Mouse (Mus musculus): ENCODE results near the gene Cyp2g1.
"Not testable (repeated sequence)": the region's sequence is repeated elsewhere in the genome, so short reads cannot be mapped to it uniquely, and the experiment has no call there.

The Cyp2g1 gene

GRCm38 (mm10) chr7:26808592-26808991, at the start of gene Cyp2g1:
Gene Cyp2g1 (plus strand): TSS chr7:26808892.
- no peak for DNase-seq (ENCODE audit: low read depth, low spot score)

DNA sequence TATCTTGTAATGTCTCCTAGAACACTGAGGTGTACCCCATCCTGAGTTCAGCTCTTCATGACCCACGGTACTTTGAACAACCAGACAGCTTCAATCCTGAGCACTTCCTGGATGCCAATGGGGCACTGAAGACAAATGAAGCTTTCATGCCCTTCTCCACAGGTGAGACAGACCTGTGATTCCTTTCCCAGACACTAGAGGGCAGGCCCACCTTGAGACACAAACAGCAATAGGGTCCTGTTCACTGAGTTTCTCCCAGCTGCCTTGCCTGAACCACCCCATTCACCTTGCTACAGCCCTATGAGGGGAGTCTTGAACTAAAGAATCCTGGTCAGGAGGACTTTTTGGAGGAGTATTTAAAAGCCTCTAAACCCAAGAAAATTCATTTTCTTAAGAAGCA, 41.6 kb upstream of the Cyp2g1 start:
- DNase-seq (ENCODE audit: low read depth, low spot score) = no peak

- no peak for DNase-seq (ENCODE audit: low read depth, low spot score)
Measured at GRCm38 (mm10) chr7:26769881-26770470, 38.7 kb upstream of the Cyp2g1 start.

- no peak for DNase-seq (ENCODE audit: low read depth, low spot score)
Measured at GRCm38 (mm10) chr7:26772866-26773586, 35.7 kb upstream of the Cyp2g1 start.

DNA sequence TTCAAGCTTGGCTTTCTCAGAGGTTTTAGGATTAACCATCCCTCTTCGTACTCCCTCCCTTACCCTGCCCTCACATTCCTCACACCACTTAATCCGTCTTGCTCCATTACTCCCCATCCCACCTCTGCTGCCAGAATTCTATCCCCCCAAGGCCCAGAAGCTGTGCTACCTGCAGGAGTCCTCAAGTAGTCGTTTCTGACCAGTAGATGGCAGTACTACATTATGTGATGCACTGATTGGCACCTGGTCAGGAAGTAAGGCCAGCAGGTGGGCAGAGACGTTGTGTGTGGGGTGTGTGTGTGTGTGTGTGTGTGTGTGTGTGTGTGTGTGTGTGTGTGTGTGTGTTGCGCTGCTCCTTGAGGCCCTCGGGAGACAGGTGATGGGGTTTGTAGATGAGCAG, 32.8 kb upstream of the Cyp2g1 start:
- DNase-seq (ENCODE audit: low read depth, low spot score) = peak; percentile 39

- DNase-seq (ENCODE audit: low read depth, low spot score) = no peak
Measured at GRCm38 (mm10) chr7:26777806-26778205, 30.9 kb upstream of the Cyp2g1 start.

GRCm38 (mm10) chr7:26778474-26778873, 30.2 kb upstream of the Cyp2g1 start:
- DNase-seq (ENCODE audit: low read depth, low spot score) = no peak

DNA sequence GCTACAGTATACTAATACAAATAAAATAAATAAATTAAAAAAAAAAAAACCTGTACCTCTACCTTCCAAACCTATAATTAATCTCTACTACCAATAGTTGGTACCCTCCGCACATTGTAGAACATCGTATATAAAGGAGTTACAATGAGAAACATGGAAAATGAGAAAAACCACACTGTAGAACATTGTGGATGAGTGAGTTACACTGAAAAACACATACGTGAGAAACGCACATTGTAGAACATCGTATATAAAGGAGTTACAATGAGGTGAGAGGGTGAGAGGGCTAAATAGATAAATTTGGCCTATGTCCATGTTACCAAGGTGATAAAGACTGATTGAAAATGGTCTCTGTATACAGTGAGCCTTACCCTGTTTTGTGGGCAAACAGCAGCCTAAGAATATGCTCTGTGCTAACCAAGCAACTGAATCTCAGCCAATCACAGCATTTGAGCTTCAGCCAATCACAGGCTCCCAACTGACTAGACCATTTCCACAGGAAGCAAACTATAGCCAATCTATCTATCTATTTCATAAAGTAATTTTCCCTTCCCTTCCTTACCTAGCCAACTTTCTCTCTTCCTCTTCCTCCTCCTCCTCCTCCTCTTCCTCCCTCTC, 28.8 kb upstream of the Cyp2g1 start:
- no peak for DNase-seq (ENCODE audit: low read depth, low spot score)

DNA sequence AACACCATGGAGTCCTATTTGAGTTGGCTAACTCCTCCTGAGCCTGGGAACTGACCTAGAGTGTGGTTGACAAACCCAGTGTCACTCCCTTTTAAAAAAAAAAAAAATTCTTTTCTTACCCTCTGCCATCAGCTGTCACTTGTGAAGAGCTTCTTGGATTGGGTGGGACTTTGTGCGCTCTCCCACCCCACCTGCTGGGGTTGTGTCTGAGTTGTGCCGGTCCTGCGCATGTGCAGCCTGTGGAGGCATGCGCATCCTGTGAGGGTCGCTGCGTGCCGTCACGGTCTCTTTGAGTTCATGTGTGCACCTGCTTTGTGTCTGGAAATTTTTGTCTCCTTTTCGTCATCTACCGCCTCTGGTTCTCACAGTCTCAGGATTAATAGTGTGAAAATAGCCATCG, 28.2 kb upstream of the Cyp2g1 start:
- DNase-seq (ENCODE audit: low read depth, low spot score) = no peak

GRCm38 (mm10) chr7:26780998-26781766, 27.5 kb upstream of the Cyp2g1 start:
- no peak for DNase-seq (ENCODE audit: low read depth, low spot score)

- DNase-seq (ENCODE audit: low read depth, low spot score) = no peak
Measured at GRCm38 (mm10) chr7:26781767-26782131, 26.9 kb upstream of the Cyp2g1 start.

DNA sequence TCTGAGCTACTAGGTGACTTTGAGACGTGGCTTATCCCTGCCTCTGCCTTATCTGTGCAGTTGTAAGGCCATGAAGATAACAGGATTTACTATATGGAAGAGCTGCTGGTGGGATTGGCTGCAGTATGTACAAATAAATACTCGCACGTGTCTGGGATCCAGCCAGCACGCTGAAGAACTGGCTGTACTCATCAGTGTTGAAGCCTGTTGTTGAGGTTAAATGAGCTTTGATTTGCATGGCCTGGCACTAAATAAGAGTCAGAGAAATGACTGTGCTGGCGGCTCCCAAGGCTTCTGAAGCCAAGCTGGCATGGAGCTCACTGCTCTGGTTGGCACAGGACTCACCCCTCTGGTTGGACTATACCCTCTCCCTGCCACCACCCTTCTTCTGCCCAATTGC, 25.5 kb upstream of the Cyp2g1 start:
- no peak for DNase-seq (ENCODE audit: low read depth, low spot score)

DNA sequence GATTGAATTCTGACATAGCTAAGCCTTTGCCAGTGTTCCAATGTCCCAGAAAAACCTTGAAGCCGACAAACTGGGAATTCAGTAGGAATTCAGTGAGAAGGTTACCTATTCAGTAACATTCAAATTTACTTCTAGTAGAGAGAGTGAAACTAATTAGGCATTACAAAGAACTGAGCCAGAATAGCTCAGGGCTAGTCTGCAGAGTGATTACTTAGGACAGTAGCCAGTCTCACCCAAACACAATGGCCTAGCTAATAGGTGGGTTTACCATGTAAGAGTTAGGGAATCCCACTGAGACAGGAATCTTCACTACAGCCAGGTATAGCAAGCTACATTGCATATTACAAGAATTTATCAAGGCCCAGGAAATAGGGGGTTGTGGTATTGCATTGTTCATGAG, 22.7 kb upstream of the Cyp2g1 start:
- DNase-seq (ENCODE audit: low read depth, low spot score) = not testable (repeated sequence)

- no peak for DNase-seq (ENCODE audit: low read depth, low spot score)
Measured at GRCm38 (mm10) chr7:26789984-26790383, 18.7 kb upstream of the Cyp2g1 start.

GRCm38 (mm10) chr7:26800104-26800503, 8.6 kb upstream of the Cyp2g1 start:
- DNase-seq (ENCODE audit: low read depth, low spot score) = no peak

DNA sequence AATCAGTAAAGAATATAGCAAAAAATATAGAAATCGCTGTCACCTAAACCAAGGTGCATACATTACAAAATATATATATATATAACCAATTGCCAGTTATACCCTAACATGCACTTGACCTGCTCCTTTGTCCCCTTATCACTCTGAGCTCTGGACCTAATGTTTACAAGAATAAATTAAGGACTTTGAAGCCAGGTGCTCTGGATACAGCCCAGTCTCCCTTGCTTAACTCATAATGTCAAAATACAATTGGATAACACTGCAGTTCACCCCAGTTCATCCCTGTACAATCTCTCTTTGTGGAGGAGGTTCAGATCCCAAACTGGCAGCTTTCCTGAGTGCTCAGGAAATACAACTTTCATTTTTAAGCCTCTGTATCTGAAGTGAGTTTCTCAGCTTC, 7.7 kb upstream of the Cyp2g1 start:
- DNase-seq (ENCODE audit: low read depth, low spot score) = no peak

GRCm38 (mm10) chr7:26831556-26832292, 23.0 kb downstream of the Cyp2g1 start:
- not testable (repeated sequence) for DNase-seq (ENCODE audit: low read depth, low spot score)

GRCm38 (mm10) chr7:26832668-26833067, 24.0 kb downstream of the Cyp2g1 start:
- DNase-seq (ENCODE audit: low read depth, low spot score) = not testable (repeated sequence)

DNA sequence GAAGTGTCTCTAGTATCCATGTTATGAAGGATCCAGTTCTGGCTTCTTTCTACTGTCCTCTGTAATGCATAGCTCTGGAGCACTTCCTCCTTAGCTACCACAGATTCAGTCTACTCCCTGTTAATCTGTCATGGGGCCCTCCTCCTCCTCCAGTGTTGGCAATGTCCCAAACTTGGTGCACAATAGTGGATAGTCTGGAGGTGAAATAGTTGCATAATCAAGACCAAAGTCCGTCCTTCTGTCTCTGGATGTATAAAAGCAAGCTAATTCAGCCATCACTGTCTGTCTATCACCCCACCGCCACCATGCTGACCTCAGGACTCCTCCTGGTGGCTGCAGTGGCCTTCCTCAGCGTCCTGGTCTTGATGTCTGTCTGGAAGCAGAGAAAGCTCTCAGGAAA, 26.4 kb downstream of the Cyp2g1 start, which contains the start of gene Cyp2a5:
Cyp2a5 (plus strand) TSS at position 247 of the 400 bp plus-strand sequence.
- not testable (repeated sequence) for DNase-seq (ENCODE audit: low read depth, low spot score)

GRCm38 (mm10) chr7:26843400-26843799, 34.7 kb downstream of the Cyp2g1 start:
- DNase-seq (ENCODE audit: low read depth, low spot score) = not testable (repeated sequence)

DNA sequence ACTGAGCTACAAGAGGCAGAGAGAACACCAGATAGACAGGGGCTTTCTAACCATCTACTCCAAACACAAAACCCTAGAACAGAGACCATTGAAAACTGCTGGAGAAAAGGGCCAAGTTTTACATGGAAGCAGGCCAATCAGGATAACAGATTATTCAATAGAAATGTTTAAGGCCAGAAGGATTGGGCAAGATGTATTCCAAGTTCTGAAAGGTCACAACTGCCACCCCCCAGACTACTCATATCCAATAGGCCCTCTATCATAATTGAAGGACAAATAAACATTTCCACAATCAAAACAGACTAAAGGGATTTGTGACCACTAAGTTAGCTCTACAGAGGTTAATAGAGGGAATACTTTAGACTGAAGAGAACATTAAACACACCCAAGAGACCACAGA, 41.4 kb downstream of the Cyp2g1 start:
- DNase-seq (ENCODE audit: low read depth, low spot score) = not testable (repeated sequence)

Data from WW6 (cell line).